8 mouse cellular contexts compared by ENCODE assay signal in the genomic region with DNA sequence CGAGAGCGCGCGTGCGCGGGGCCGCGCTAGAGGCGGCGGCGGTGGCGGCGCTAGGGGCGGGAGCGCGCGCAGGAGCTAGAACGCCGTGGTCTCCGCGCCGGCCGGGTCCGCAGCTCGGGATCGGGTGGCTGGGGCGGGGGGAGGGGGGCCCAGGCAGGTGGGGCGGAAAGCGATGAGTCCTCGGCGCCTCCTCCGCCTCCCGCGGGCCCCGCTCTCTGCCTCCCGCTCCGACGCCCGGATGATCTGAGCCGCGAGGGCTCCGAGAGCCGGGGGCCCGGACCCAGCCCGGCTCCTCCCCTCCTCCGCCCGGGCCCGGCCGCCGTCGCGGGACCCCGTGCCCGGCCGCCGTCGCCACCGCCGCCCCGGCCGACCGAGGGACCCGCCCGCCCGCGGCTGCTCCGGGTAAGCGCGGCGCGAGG. TPM values are rescaled to one million over a fixed set of nuclear protein-coding genes. Genes with fewer than 3 reads are reported as not detected.
DNase-seq lines count a peak whose midpoint lies in the region; ATAC-seq and TF ChIP-seq lines count a peak whose summit lies in the region.

No protein-coding gene starts in this region.

- H3K9me3 ChIP-seq in erythroblast, embryonic 14.5 days (ENCODE audit: control insufficient read depth, low read length) = no peaks in the 10 kb centered on the region
- H3K9me3 ChIP-seq in liver, embryonic 12.5 days (replicated peaks) = no peaks in the 10 kb centered on the region

- DNase-seq in heart, adult 2 months = peak in 1 of 2 experiments; percentile 95
- DNase-seq in heart, postnatal 10 days = no peak
- DNase-seq in right cerebral cortex, adult 2 months (ENCODE audit: low spot score in 2 of 2) = no peak
- no peak for DNase-seq in spleen, postnatal 36 days (ENCODE audit: low spot score in 2 of 2)
- no peak for DNase-seq in cerebellum, adult 18-20 months

- peak overlapping the region; percentile 99 for H3K27ac ChIP-seq in heart, adult 2 months
- H3K27ac ChIP-seq in liver, embryonic 12.5 days = peak overlapping the region; percentile 98

- peaks cover 45% of the 10 kb centered on the region for H3K79me3 ChIP-seq in C2C12 (ENCODE audit: low read depth)

- H3K36me3 ChIP-seq in heart, adult 2 months (ENCODE audit: control insufficient read depth, insufficient read depth, low read length) = peaks cover 14% of the 10 kb centered on the region
- H3K36me3 ChIP-seq in C2C12 (ENCODE audit: control insufficient read depth, insufficient read depth) = peaks cover 8% of the 10 kb centered on the region
- peaks cover 10% of the 10 kb centered on the region for H3K36me3 ChIP-seq in erythroblast, embryonic 14.5 days (ENCODE audit: control insufficient read depth)
- H3K36me3 ChIP-seq in liver, embryonic 12.5 days = no peaks in the 10 kb centered on the region

- peaks cover 4% of the 10 kb centered on the region for H3K4me1 ChIP-seq in heart, adult 2 months (ENCODE audit: control insufficient read depth, insufficient read depth, low read length)
- H3K4me1 ChIP-seq in erythroblast, embryonic 14.5 days (ENCODE audit: control insufficient read depth) = peaks cover 49% of the 10 kb centered on the region
- H3K4me1 ChIP-seq in liver, embryonic 12.5 days = peaks cover 48% of the 10 kb centered on the region

- H3K4me2 ChIP-seq in liver, embryonic 12.5 days = peak overlapping the region; percentile 86

- 0% methylated on average over 33 of the region's 71 CpGs for WGBS in heart, adult 2 months
- under 1% methylated on average over 36 of the region's 71 CpGs for WGBS in liver, embryonic 12.5 days (ENCODE audit: insufficient replicate concordance)

- intact Hi-C loops in heart, adult 2 months (cut with DNase I) = loop anchor here (2.0 to 10.0 kb wide), 2 partner anchors 84 to 1204 kb away; a partner anchor contains a TSS
- intact Hi-C loops in heart, postnatal 10 days (cut with DNase I) = loop anchor here (2.0 to 10.0 kb wide), 3 partner anchors 66 to 866 kb away; a partner anchor contains a TSS

- H3K9ac ChIP-seq in heart, adult 2 months (ENCODE audit: low read depth, low read length) = peak overlapping the region; percentile 86
- peak overlapping the region; percentile 98 for H3K9ac ChIP-seq in liver, embryonic 12.5 days

- no peak; the same call in 1 of the 2 replicates for TF ChIP-seq POLR2A in heart, adult 2 months (IDR thresholded peaks at IDR 0.05; ENCODE audit: insufficient read depth, low read depth, low read length)

- peak overlapping the region; percentile 69 for H3K4me3 ChIP-seq in heart, adult 2 months
- H3K4me3 ChIP-seq in C2C12 (ENCODE audit: insufficient read depth, poor library complexity, severe bottlenecking) = peak overlapping the region; percentile 59
- peak overlapping the region; percentile 94 for H3K4me3 ChIP-seq in erythroblast, embryonic 14.5 days (replicated peaks)
- peak overlapping the region; percentile 85 for H3K4me3 ChIP-seq in liver, embryonic 12.5 days

- TF ChIP-seq EP300 in heart, adult 2 months (IDR thresholded peaks at IDR 0.05; ENCODE audit: insufficient read depth, low read depth, low read length) = no peak

- H3K27me3 ChIP-seq in heart, adult 2 months (ENCODE audit: control insufficient read depth, insufficient read depth, low read length) = no peaks in the 10 kb centered on the region
- no peaks in the 10 kb centered on the region for H3K27me3 ChIP-seq in C2C12 (ENCODE audit: control insufficient read depth, insufficient read depth, insufficient read length)
- no peaks in the 10 kb centered on the region for H3K27me3 ChIP-seq in erythroblast, embryonic 14.5 days (ENCODE audit: control insufficient read depth)
- H3K27me3 ChIP-seq in liver, embryonic 12.5 days (replicated peaks) = no peaks in the 10 kb centered on the region

- peak; percentile 68 for ATAC-seq in liver, embryonic 12.5 days

- peak overlapping the region; percentile 73 for H3ac ChIP-seq in C2C12 (ENCODE audit: control insufficient read depth, insufficient read length, low read depth)

- H3K79me2 ChIP-seq in heart, adult 2 months (replicated peaks; ENCODE audit: control insufficient read depth, insufficient read depth, low read length) = no peaks in the 10 kb centered on the region
- H3K79me2 ChIP-seq in C2C12 (ENCODE audit: control insufficient read depth, insufficient read depth) = peaks cover 47% of the 10 kb centered on the region

- TF ChIP-seq CTCF in heart, adult 2 months (IDR thresholded peaks at IDR 0.05) = no peak
- TF ChIP-seq CTCF in C2C12 (IDR thresholded peaks at IDR 0.05; ENCODE audit: control insufficient read depth, insufficient read depth, insufficient read length) = no peak

TF ChIP-seq in C2C12, 6 proteins besides CTCF, POLR2A, EP300 and RAD21:
- no peak for TF ChIP-seq FOSL1 (IDR thresholded peaks at IDR 0.05; ENCODE audit: insufficient read depth, low read length, poor library complexity, severe bottlenecking)
- no peak for TF ChIP-seq MAX (IDR thresholded peaks at IDR 0.05)
- TF ChIP-seq MYOG (IDR thresholded peaks at IDR 0.05; ENCODE audit: control insufficient read depth, extremely low read depth, insufficient read length) = no peak
- TF ChIP-seq CEBPB (IDR thresholded peaks at IDR 0.05; ENCODE audit: low read depth) = no peak
- no peak for TF ChIP-seq USF1 (IDR thresholded peaks at IDR 0.05; ENCODE audit: low read depth)
- no peak for TF ChIP-seq MYOD1 (IDR thresholded peaks at IDR 0.05; ENCODE audit: control insufficient read depth, insufficient read length, low read depth)
TF ChIP-seq in C2C12: peak in this region for 0.

RNA-seq across cellular contexts. Expression of a gene that starts 4.0 kb away (rescaled TPM):
- total RNA-seq in heart, adult 2 months (2021) = 100 to 1,000 TPM; 218 to 258 TPM
- 78.4 and 141 TPM in 2 replicates for polyA plus RNA-seq in heart, adult 2 months (2012; rRNA removed)
- total RNA-seq in heart, postnatal 10 days (2021) = 100 to 1,000 TPM; 228 to 234 TPM
- 80.6 TPM for polyA plus RNA-seq in C2C12 (2012; fragmentation: generic; extraction: Trizol)
- 2.5 and 2.6 TPM in 2 replicates for polyA plus RNA-seq in erythroblast, embryonic 14.5 days (2012)
- polyA plus RNA-seq in liver, embryonic 12.5 days (2016; fragmentation: Nextera tagmentation; extraction: Ambion mirVana) = 47.3 and 52.6 TPM in 2 replicates

Comparison
In these comparisons a context has a peak if more than half of its experiments do, and no peak if none do; other contexts are left out.
1. RNA of a gene that starts 4.0 kb away (polyA plus RNA-seq): 80.6 TPM in C2C12 (single experiment), 78.4 to 141 TPM in heart, adult 2 months and 47.3 to 52.6 TPM in liver, embryonic 12.5 days; 2.5 to 2.6 TPM in erythroblast, embryonic 14.5 days; every median in the first group is over 10 times any median in the second.
2. Peak in every context shown above with its lines, with median percentiles within 50 percentile points of each other: H3K4me3 ChIP-seq.